Mouse (Mus musculus) neural tube, embryonic 14.5 days (tissue): ENCODE data around the gene Jak3. TPM values are rescaled to one million over a fixed set of nuclear protein-coding genes. Genes with fewer than 3 reads are reported as not detected.

ENCODE experiments used
- ATAC-seq: fragments of 200-750 bp; cut with Nextera tagmentation; 2 replicates; pipeline ENCODE4 v1.8.0; 2017; ENCODE audit warnings: low read depth, mild to moderate bottlenecking, moderate TSS enrichment, moderate library complexity
- H3K27ac ChIP-seq: fragments of 300-500 bp; sonication (generic); 2 replicates; pipeline ENCODE4 v1.5.1; 2014; ENCODE audit warnings: low read depth, mild to moderate bottlenecking, control low read depth, low read length, moderate library complexity, mixed read lengths
- H3K27me3 ChIP-seq: fragments of 300-500 bp; sonication (generic); 2 replicates; pipeline ENCODE4 v1.6.1; 2014; ENCODE audit warnings: low read length; ENCODE audit not compliant: control insufficient read depth, insufficient read depth
- H3K36me3 ChIP-seq: fragments of 300-500 bp; sonication (generic); 2 replicates; pipeline ENCODE4 v1.6.1; 2014; ENCODE audit warnings: low read length, mixed read lengths; ENCODE audit not compliant: control insufficient read depth, insufficient read depth
- H3K4me1 ChIP-seq: fragments of 300-500 bp; sonication (generic); 2 replicates; pipeline ENCODE4 v1.6.1; 2014; ENCODE audit warnings: low read length; ENCODE audit not compliant: control insufficient read depth, insufficient read depth
- H3K4me2 ChIP-seq: fragments of 300-500 bp; sonication (generic); 2 replicates; pipeline ENCODE4 v1.6.1; 2014; ENCODE audit warnings: mild to moderate bottlenecking, low read depth, low read length, control low read depth
- H3K4me3 ChIP-seq: fragments of 300-500 bp; sonication (generic); 2 replicates; pipeline ENCODE4 v1.5.1; 2014; ENCODE audit warnings: low read depth, low read length, control low read depth, mixed read lengths
- H3K9ac ChIP-seq: fragments of 300-500 bp; sonication (generic); replicated peaks from 2 replicates; pipeline ENCODE4 v1.6.1; 2014; ENCODE audit warnings: low read depth, mild to moderate bottlenecking, control low read depth, low read length, mixed read lengths
- H3K9me3 ChIP-seq: fragments of 300-500 bp; sonication (generic); 2 replicates; pipeline ENCODE4 v1.6.1; 2016; ENCODE audit warnings: low read length; ENCODE audit not compliant: control insufficient read depth
- WGBS: fragments of 180-500 bp; shearing (Covaris S2); extraction: QIAGEN DNeasy Blood & Tissue Kit; methylation state at CpG from one replicate; pipeline ENCODE4 v1.1.7; 2014; 5-methylcytosine and 5-hydroxymethylcytosine counted together
- polyA plus RNA-seq: library from polyadenylated mRNA; unstranded; fragments of >200 nt; fragmentation: Nextera tagmentation; extraction: Ambion mirVana; gene quantifications from 2 replicates; pipeline ENCODE4 v1.2.1, GENCODE M21; 2014

The Jak3 gene
- polyA plus RNA-seq, 1 experiment from 2014 or later: 2.8 TPM

- WGBS: 11% methylated on average over 17 of the region's 22 CpGs
These were observed 42.9 kb upstream of the Jak3 start for GRCm38 (mm10) chr8:71633164-71633563.

GRCm38 (mm10) chr8:71633981-71634667, 42.0 kb upstream of the Jak3 start:
- H3K9me3 ChIP-seq: no peaks in the 10 kb centered on the region
- H3K36me3 ChIP-seq: peaks cover 7% of the 10 kb centered on the region
- H3K4me1 ChIP-seq: peaks cover 6% of the 10 kb centered on the region
- H3K27me3 ChIP-seq: 0 out of 2 replicates have a peak, but pooled peaks cover 4% of the 10 kb centered on the region
- H3K4me3 ChIP-seq: no peak overlapping the region
- H3K4me2 ChIP-seq: peak overlapping the region; percentile 18; the same call in 1 of the 2 replicates
- WGBS: 3% methylated on average over 26 of the region's 26 CpGs
- ATAC-seq: 0 out of 2 replicates have a peak, but pooled peaks have one; percentile 28
- H3K9ac ChIP-seq: 0 out of 2 replicates have a peak overlapping the region, but pooled peaks have one; percentile 2
- H3K27ac ChIP-seq: no peak overlapping the region

More at GRCm38 (mm10) chr8:71633164-71633563, 42.9 kb upstream of the Jak3 start:
- Histone ChIP-seq H3K9me3 (no peaks in the 10 kb centered on the region), H3K4me2 (no peak overlapping the region), H3K27me3 (0 out of 2 replicates have a peak, but pooled peaks cover 4% of the 10 kb centered on the region), H3K4me3 (no peak overlapping the region), H3K4me1 (peaks cover 10% of the 10 kb centered on the region), H3K27ac (no peak overlapping the region), H3K36me3 (peaks cover 3% of the 10 kb centered on the region), H3K9ac (no peak overlapping the region)
- ATAC-seq: no peak

- no peak overlapping the region for H3K27ac ChIP-seq
- no peaks in the 10 kb centered on the region for H3K4me1 ChIP-seq
- no peak overlapping the region for H3K4me3 ChIP-seq
- H3K9me3 ChIP-seq: no peaks in the 10 kb centered on the region
- ATAC-seq: no peak
- 68% methylated on average over 8 of the region's 8 CpGs for WGBS
- H3K27me3 ChIP-seq: 0 out of 2 replicates have a peak, but pooled peaks cover 4% of the 10 kb centered on the region
- peaks cover 10% of the 10 kb centered on the region for H3K36me3 ChIP-seq
- H3K4me2 ChIP-seq: no peak overlapping the region
- no peak overlapping the region for H3K9ac ChIP-seq
These were observed 38.7 kb upstream of the Jak3 start for GRCm38 (mm10) chr8:71637149-71638095.

GRCm38 (mm10) chr8:71638321-71638720, 37.8 kb upstream of the Jak3 start:
- H3K4me1 ChIP-seq: no peaks in the 10 kb centered on the region
- 0 out of 2 replicates have a peak, but pooled peaks cover 4% of the 10 kb centered on the region for H3K27me3 ChIP-seq
- H3K9me3 ChIP-seq: no peaks in the 10 kb centered on the region
- WGBS: 79% methylated on average over 6 of the region's 6 CpGs
- H3K36me3 ChIP-seq: peaks cover 13% of the 10 kb centered on the region
- no peak for ATAC-seq
- no peak overlapping the region for H3K4me3 ChIP-seq
- H3K27ac ChIP-seq: no peak overlapping the region
- H3K9ac ChIP-seq: no peak overlapping the region
- no peak overlapping the region for H3K4me2 ChIP-seq

- no peak overlapping the region for H3K4me3 ChIP-seq
- no peak overlapping the region for H3K4me2 ChIP-seq
- ATAC-seq: no peak
- H3K9me3 ChIP-seq: no peaks in the 10 kb centered on the region
- 0 out of 2 replicates have a peak, but pooled peaks cover 4% of the 10 kb centered on the region for H3K27me3 ChIP-seq
- WGBS: 91% methylated on average over 3 of the region's 4 CpGs
- no peak overlapping the region for H3K9ac ChIP-seq
- no peak overlapping the region for H3K27ac ChIP-seq
- no peaks in the 10 kb centered on the region for H3K4me1 ChIP-seq
- H3K36me3 ChIP-seq: peaks cover 13% of the 10 kb centered on the region
These were observed 36.8 kb upstream of the Jak3 start for GRCm38 (mm10) chr8:71639318-71639717.

- Histone ChIP-seq H3K4me1 (no peaks in the 10 kb centered on the region), H3K4me3 (no peak overlapping the region), H3K27me3 (no peaks in the 10 kb centered on the region), H3K4me2 (no peak overlapping the region), H3K36me3 (peaks cover 22% of the 10 kb centered on the region), H3K27ac (no peak overlapping the region), H3K9ac (no peak overlapping the region), H3K9me3 (no peaks in the 10 kb centered on the region)
- WGBS: 85% methylated on average over 9 of the region's 9 CpGs
- no peak for ATAC-seq
These were observed 30.6 kb upstream of the Jak3 start for GRCm38 (mm10) chr8:71645510-71645909.

GRCm38 (mm10) chr8:71654600-71654999, 21.5 kb upstream of the Jak3 start:
- Histone ChIP-seq H3K27me3 (peaks cover 26% of the 10 kb centered on the region), H3K36me3 (peaks cover 15% of the 10 kb centered on the region; the same call in 1 of the 2 replicates), H3K4me3 (no peak overlapping the region)

GRCm38 (mm10) chr8:71657816-71658215, 18.3 kb upstream of the Jak3 start:
- Histone ChIP-seq H3K4me3 (no peak overlapping the region), H3K36me3 (no peaks in the 10 kb centered on the region), H3K9me3 (no peaks in the 10 kb centered on the region), H3K27ac (no peak overlapping the region), H3K4me2 (no peak overlapping the region), H3K27me3 (peaks cover 26% of the 10 kb centered on the region), H3K4me1 (no peaks in the 10 kb centered on the region), H3K9ac (no peak overlapping the region)
- no peak for ATAC-seq
- 28% methylated on average over 9 of the region's 9 CpGs for WGBS

More at GRCm38 (mm10) chr8:71654600-71654999, 21.5 kb upstream of the Jak3 start:
- no peak overlapping the region for H3K27ac ChIP-seq
- H3K9me3 ChIP-seq: no peaks in the 10 kb centered on the region
- WGBS: 2% methylated on average over 24 of the region's 24 CpGs
- no peak overlapping the region for H3K9ac ChIP-seq
- peak; percentile 7; the same call in 1 of the 2 replicates for ATAC-seq
- H3K4me1 ChIP-seq: no peaks in the 10 kb centered on the region
- no peak overlapping the region for H3K4me2 ChIP-seq
